ENCODE assay signal across 33 mouse cellular contexts in the genomic region with DNA sequence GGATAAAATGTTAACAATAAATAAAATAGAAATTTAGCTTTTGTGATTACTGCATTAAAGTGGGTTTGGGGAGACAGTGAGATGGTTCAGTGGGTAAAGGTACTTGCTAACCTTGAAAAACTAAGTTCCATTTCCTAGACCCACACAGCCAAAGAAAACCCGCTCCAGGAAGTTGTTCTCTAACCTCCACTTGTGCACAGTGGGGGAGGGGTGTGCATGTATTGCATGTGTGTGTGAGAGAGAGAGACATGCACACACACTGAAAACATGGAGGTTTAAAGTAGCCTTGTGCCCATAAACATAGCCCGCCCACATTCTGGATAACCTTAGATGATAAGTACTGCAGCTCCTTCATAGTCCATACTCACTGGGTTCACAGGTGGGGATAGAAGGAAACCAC. TPM values are rescaled to one million over a fixed set of nuclear protein-coding genes. Genes with fewer than 3 reads are reported as not detected.
DNase-seq lines count a peak whose midpoint lies in the region.
"Had no signal": no experiment of that assay in that cellular context is flagged by ENCODE, and none has a peak within 500 bp of the region (broad histone marks: within the 10 kb centered on the region; RNA-seq: fewer than 3 reads in every experiment).

No protein-coding gene starts in this region.

- DNase-seq in T-cell, adult 2 months (ENCODE audit: low spot score) = peak; percentile 34
- peak; percentile 13 for DNase-seq in thymus, postnatal 0 days (ENCODE audit: low spot score)
- peak; percentile 60 for DNase-seq in thymus, postnatal 14 days
- DNase-seq in thymus, postnatal 36 days = peak; percentile 24 to 41
- DNase-seq in ovary, postnatal 10 days (ENCODE audit: low spot score) = no peak
- no peak for DNase-seq in spleen, postnatal 14 days (ENCODE audit: low spot score in 2 of 2)
- DNase-seq in heart, adult 18-20 months = no peak
- no peak for DNase-seq in lung, postnatal 25 days (ENCODE audit: low spot score)
- DNase-seq: adrenal gland, adult 2 months; adrenal gland, postnatal 10 days; adrenal gland, postnatal 25 days; B cell, adult 2 months; cerebellum, adult 11 months; cerebellum, adult 18-20 months; cerebellum, adult 8-10 months; cerebellum, adult 9-11 months; cerebellum, postnatal 14 days; cerebellum, postnatal 36 days; embryo, embryonic 11 days had no signal

RNA-seq across cellular contexts. Expression of a gene that starts 33.1 kb away (rescaled TPM):
- polyA plus RNA-seq in thymus, postnatal 0 days (2015; fragmentation: Nextera tagmentation; extraction: Ambion mirVana) = not detected in 2 replicates
- total RNA-seq in heart, adult 18-20 months (2021) = not detected
- total RNA-seq: adrenal gland, adult 2 months; adrenal gland, postnatal 10 days; adrenal gland, postnatal 25 days; adrenal gland, postnatal 4 days; CH12.LX; common myeloid progenitor, adult 5-6 weeks had no signal
- polyA plus RNA-seq: adrenal gland, adult 2 months; brain, embryonic 14.5 days; CD4-positive, CD25-positive, alpha-beta regulatory T cell, adult 4 months; embryonic facial prominence, embryonic 11.5 days; embryonic facial prominence, embryonic 13.5 days; embryonic facial prominence, embryonic 15.5 days; erythroblast, embryonic 14.5 days; forebrain, embryonic 10.5 days; forebrain, embryonic 12.5 days; forebrain, embryonic 14.5 days; G1E; Patski had no signal

Comparison
In these comparisons a context has a peak if more than half of its experiments do, and no peak if none do; other contexts are left out.
1. DNase-seq: peak in T-cell, adult 2 months (single experiment), thymus, postnatal 0 days (single experiment), thymus, postnatal 14 days (single experiment) and thymus, postnatal 36 days (2 of 2); none in ovary, postnatal 10 days (single experiment), spleen, postnatal 14 days (0 of 2), heart, adult 18-20 months (0 of 2) and lung, postnatal 25 days (single experiment).